Mouse (Mus musculus): ENCODE results near the gene Lrch1. TPM values are rescaled to one million over a fixed set of nuclear protein-coding genes. Genes with fewer than 3 reads are reported as not detected.

The Lrch1 gene
- polyA plus RNA-seq, 1 experiment from 2014 or later = 12.4 TPM

GRCm38 (mm10) chr14:74983079-74983478 is 35.4 kb upstream of the Lrch1 start:
- H3K4me2 ChIP-seq (ENCODE audit: low read depth, low read length) = no peak overlapping the region
- no peak overlapping the region for H3K27ac ChIP-seq (ENCODE audit: low read length)
- H3K27me3 ChIP-seq (ENCODE audit: control insufficient read depth, insufficient read depth, low read length) = no peaks in the 10 kb centered on the region
- no peaks in the 10 kb centered on the region for H3K36me3 ChIP-seq (ENCODE audit: control insufficient read depth, insufficient read depth, low read length)
- H3K4me3 ChIP-seq (replicated peaks; ENCODE audit: low read length) = no peak overlapping the region
- no peaks in the 10 kb centered on the region for H3K4me1 ChIP-seq (ENCODE audit: control insufficient read depth, insufficient read depth, low read length)
- no peaks in the 10 kb centered on the region for H3K9me3 ChIP-seq (replicated peaks; ENCODE audit: control insufficient read depth, low read length)
- ATAC-seq (ENCODE audit: insufficient read depth, low FRiP score) = no peak
- WGBS = 76% methylated on average over 5 of the region's 5 CpGs
- no peak overlapping the region for H3K9ac ChIP-seq (ENCODE audit: low read length)

GRCm38 (mm10) chr14:74981016-74981415 is 33.3 kb upstream of the Lrch1 start:
- H3K36me3 ChIP-seq (ENCODE audit: control insufficient read depth, insufficient read depth, low read length) = no peaks in the 10 kb centered on the region
- H3K4me3 ChIP-seq (replicated peaks; ENCODE audit: low read length) = no peak overlapping the region
- ATAC-seq (ENCODE audit: insufficient read depth, low FRiP score) = no peak
- WGBS = 41% methylated on average over 3 of the region's 3 CpGs
- no peaks in the 10 kb centered on the region for H3K4me1 ChIP-seq (ENCODE audit: control insufficient read depth, insufficient read depth, low read length)
- no peak overlapping the region for H3K4me2 ChIP-seq (ENCODE audit: low read depth, low read length)
- no peak overlapping the region for H3K27ac ChIP-seq (ENCODE audit: low read length)
- H3K9me3 ChIP-seq (replicated peaks; ENCODE audit: control insufficient read depth, low read length) = no peaks in the 10 kb centered on the region
- H3K9ac ChIP-seq (ENCODE audit: low read length) = no peak overlapping the region
- H3K27me3 ChIP-seq (ENCODE audit: control insufficient read depth, insufficient read depth, low read length) = no peaks in the 10 kb centered on the region

- H3K9me3 ChIP-seq (replicated peaks; ENCODE audit: control insufficient read depth, low read length) = no peaks in the 10 kb centered on the region
- 79% methylated on average over 6 of the region's 6 CpGs for WGBS
- H3K9ac ChIP-seq (ENCODE audit: low read length) = no peak overlapping the region; the same call in 1 of the 2 replicates
- H3K27me3 ChIP-seq (ENCODE audit: control insufficient read depth, insufficient read depth, low read length) = no peaks in the 10 kb centered on the region
- no peak overlapping the region for H3K4me2 ChIP-seq (ENCODE audit: low read depth, low read length)
- H3K27ac ChIP-seq (ENCODE audit: low read length) = no peak overlapping the region
- no peaks in the 10 kb centered on the region for H3K36me3 ChIP-seq (ENCODE audit: control insufficient read depth, insufficient read depth, low read length)
- no peak for ATAC-seq (ENCODE audit: insufficient read depth, low FRiP score)
- H3K4me1 ChIP-seq (ENCODE audit: control insufficient read depth, insufficient read depth, low read length) = 0 out of 2 replicates have a peak, but pooled peaks cover 4% of the 10 kb centered on the region
- no peak overlapping the region for H3K4me3 ChIP-seq (replicated peaks; ENCODE audit: low read length)
Measured at GRCm38 (mm10) chr14:74976972-74977371, 29.3 kb upstream of the Lrch1 start.

GRCm38 (mm10) chr14:74974136-74974651 is 26.5 kb upstream of the Lrch1 start:
- Histone ChIP-seq H3K27ac (ENCODE audit: low read length) (peak overlapping the region; percentile 36; the same call in 1 of the 2 replicates), H3K4me1 (ENCODE audit: control insufficient read depth, insufficient read depth, low read length) (0 out of 2 replicates have a peak, but pooled peaks cover 4% of the 10 kb centered on the region), H3K4me2 (ENCODE audit: low read depth, low read length) (no peak overlapping the region), H3K9ac (ENCODE audit: low read length) (no peak overlapping the region), H3K36me3 (ENCODE audit: control insufficient read depth, insufficient read depth, low read length) (no peaks in the 10 kb centered on the region), H3K9me3 (replicated peaks; ENCODE audit: control insufficient read depth, low read length) (no peaks in the 10 kb centered on the region), H3K4me3 (replicated peaks; ENCODE audit: low read length) (no peak overlapping the region), H3K27me3 (ENCODE audit: control insufficient read depth, insufficient read depth, low read length) (no peaks in the 10 kb centered on the region)
- WGBS = 63% methylated on average over 10 of the region's 10 CpGs
- no peak for ATAC-seq (ENCODE audit: insufficient read depth, low FRiP score)

- no peaks in the 10 kb centered on the region for H3K36me3 ChIP-seq (ENCODE audit: control insufficient read depth, insufficient read depth, low read length)
- no peaks in the 10 kb centered on the region for H3K27me3 ChIP-seq (ENCODE audit: control insufficient read depth, insufficient read depth, low read length)
- ATAC-seq (ENCODE audit: insufficient read depth, low FRiP score) = no peak
- H3K27ac ChIP-seq (ENCODE audit: low read length) = no peak overlapping the region
- 82% methylated on average over 5 of the region's 5 CpGs for WGBS
- H3K4me1 ChIP-seq (ENCODE audit: control insufficient read depth, insufficient read depth, low read length) = 0 out of 2 replicates have a peak, but pooled peaks cover 4% of the 10 kb centered on the region
- no peaks in the 10 kb centered on the region for H3K9me3 ChIP-seq (replicated peaks; ENCODE audit: control insufficient read depth, low read length)
- no peak overlapping the region for H3K9ac ChIP-seq (ENCODE audit: low read length)
- H3K4me3 ChIP-seq (replicated peaks; ENCODE audit: low read length) = no peak overlapping the region
- no peak overlapping the region for H3K4me2 ChIP-seq (ENCODE audit: low read depth, low read length)
Measured at GRCm38 (mm10) chr14:74972687-74973086, 25.0 kb upstream of the Lrch1 start.

- 0 out of 2 replicates have a peak, but pooled peaks cover 4% of the 10 kb centered on the region for H3K4me1 ChIP-seq (ENCODE audit: control insufficient read depth, insufficient read depth, low read length)
- H3K27ac ChIP-seq (ENCODE audit: low read length) = no peak overlapping the region
- H3K4me2 ChIP-seq (ENCODE audit: low read depth, low read length) = no peak overlapping the region
- no peaks in the 10 kb centered on the region for H3K27me3 ChIP-seq (ENCODE audit: control insufficient read depth, insufficient read depth, low read length)
- H3K36me3 ChIP-seq (ENCODE audit: control insufficient read depth, insufficient read depth, low read length) = no peaks in the 10 kb centered on the region
- no peak overlapping the region for H3K4me3 ChIP-seq (replicated peaks; ENCODE audit: low read length)
- H3K9ac ChIP-seq (ENCODE audit: low read length) = no peak overlapping the region
- H3K9me3 ChIP-seq (replicated peaks; ENCODE audit: control insufficient read depth, low read length) = no peaks in the 10 kb centered on the region
- ATAC-seq (ENCODE audit: insufficient read depth, low FRiP score) = no peak
- 24% methylated on average over 3 of the region's 3 CpGs for WGBS
Measured at GRCm38 (mm10) chr14:74972216-74972615, 24.5 kb upstream of the Lrch1 start.

- Histone ChIP-seq H3K27ac (ENCODE audit: low read length) (peak overlapping the region; percentile 5; the same call in 1 of the 2 replicates), H3K36me3 (ENCODE audit: control insufficient read depth, insufficient read depth, low read length) (no peaks in the 10 kb centered on the region), H3K27me3 (ENCODE audit: control insufficient read depth, insufficient read depth, low read length) (no peaks in the 10 kb centered on the region), H3K4me2 (ENCODE audit: low read depth, low read length) (no peak overlapping the region), H3K9ac (ENCODE audit: low read length) (no peak overlapping the region), H3K9me3 (replicated peaks; ENCODE audit: control insufficient read depth, low read length) (no peaks in the 10 kb centered on the region; the same call in 1 of the 2 replicates), H3K4me3 (replicated peaks; ENCODE audit: low read length) (no peak overlapping the region), H3K4me1 (ENCODE audit: control insufficient read depth, insufficient read depth, low read length) (no peaks in the 10 kb centered on the region)
- 74% methylated on average over 3 of the region's 3 CpGs for WGBS
- no peak for ATAC-seq (ENCODE audit: insufficient read depth, low FRiP score)
Measured at GRCm38 (mm10) chr14:74963402-74963764, 15.7 kb upstream of the Lrch1 start.

- H3K4me2 ChIP-seq (ENCODE audit: low read depth, low read length) = no peak overlapping the region
- H3K36me3 ChIP-seq (ENCODE audit: control insufficient read depth, insufficient read depth, low read length) = no peaks in the 10 kb centered on the region
- no peak overlapping the region for H3K4me3 ChIP-seq (replicated peaks; ENCODE audit: low read length)
- peak overlapping the region; percentile 5; the same call in 1 of the 2 replicates for H3K27ac ChIP-seq (ENCODE audit: low read length)
- WGBS = 70% methylated on average over 8 of the region's 8 CpGs
- no peak overlapping the region for H3K9ac ChIP-seq (ENCODE audit: low read length)
- no peaks in the 10 kb centered on the region; the same call in 1 of the 2 replicates for H3K9me3 ChIP-seq (replicated peaks; ENCODE audit: control insufficient read depth, low read length)
- H3K27me3 ChIP-seq (ENCODE audit: control insufficient read depth, insufficient read depth, low read length) = no peaks in the 10 kb centered on the region
- ATAC-seq (ENCODE audit: insufficient read depth, low FRiP score) = 0 out of 2 replicates have a peak, but pooled peaks have one; percentile 50
- no peaks in the 10 kb centered on the region for H3K4me1 ChIP-seq (ENCODE audit: control insufficient read depth, insufficient read depth, low read length)
Measured at GRCm38 (mm10) chr14:74962713-74963401, 15.2 kb upstream of the Lrch1 start.

- Histone ChIP-seq H3K4me1 (ENCODE audit: control insufficient read depth, insufficient read depth, low read length) (no peaks in the 10 kb centered on the region), H3K9ac (ENCODE audit: low read length) (no peak overlapping the region), H3K36me3 (ENCODE audit: control insufficient read depth, insufficient read depth, low read length) (no peaks in the 10 kb centered on the region), H3K27me3 (ENCODE audit: control insufficient read depth, insufficient read depth, low read length) (no peaks in the 10 kb centered on the region), H3K4me2 (ENCODE audit: low read depth, low read length) (no peak overlapping the region), H3K4me3 (replicated peaks; ENCODE audit: low read length) (no peak overlapping the region), H3K9me3 (replicated peaks; ENCODE audit: control insufficient read depth, low read length) (no peaks in the 10 kb centered on the region), H3K27ac (ENCODE audit: low read length) (no peak overlapping the region)
- no peak for ATAC-seq (ENCODE audit: insufficient read depth, low FRiP score)
- WGBS = 63% methylated on average over 5 of the region's 5 CpGs
Measured at GRCm38 (mm10) chr14:74960568-74960967, 12.9 kb upstream of the Lrch1 start.
